Comparison of ENCODE assay signal across 8 mouse cellular contexts in genomic region chr12:107975897-107976570, GRCm38 (mm10). TPM values are rescaled to one million over a fixed set of nuclear protein-coding genes. Genes with fewer than 3 reads are reported as not detected.
DNase-seq lines count a peak whose midpoint lies in the region; ATAC-seq lines count a peak whose summit lies in the region.

No protein-coding gene starts in this region.

- ATAC-seq in heart, embryonic 12.5 days (ENCODE audit: insufficient number of reproducible peaks, low FRiP score): no peak
- ATAC-seq in forebrain, embryonic 12.5 days (ENCODE audit: low FRiP score): no peak
- ATAC-seq in limb, embryonic 12.5 days (ENCODE audit: insufficient number of reproducible peaks, insufficient read depth, low FRiP score, low TSS enrichment, low read depth): no peak

- H3K9me3 ChIP-seq in heart, embryonic 12.5 days (replicated peaks): no peaks in the 10 kb centered on the region
- no peaks in the 10 kb centered on the region for H3K9me3 ChIP-seq in forebrain, embryonic 12.5 days
- H3K9me3 ChIP-seq in limb, embryonic 12.5 days: no peaks in the 10 kb centered on the region

- no peak overlapping the region for H3K27ac ChIP-seq in heart, embryonic 12.5 days (ENCODE audit: poor library complexity, severe bottlenecking)
- peak overlapping the region; percentile 79 for H3K27ac ChIP-seq in forebrain, embryonic 12.5 days
- H3K27ac ChIP-seq in limb, embryonic 12.5 days: 0 out of 2 replicates have a peak overlapping the region, but pooled peaks have one; percentile 23

- peaks cover 79% of the 10 kb centered on the region for H3K4me1 ChIP-seq in heart, embryonic 12.5 days (replicated peaks)
- peaks cover 99% of the 10 kb centered on the region for H3K4me1 ChIP-seq in forebrain, embryonic 12.5 days
- peaks cover 97% of the 10 kb centered on the region for H3K4me1 ChIP-seq in limb, embryonic 12.5 days (replicated peaks)

- peaks cover 3% of the 10 kb centered on the region; the same call in 1 of the 2 replicates for H3K27me3 ChIP-seq in heart, embryonic 12.5 days (replicated peaks)
- H3K27me3 ChIP-seq in forebrain, embryonic 12.5 days: peaks cover 3% of the 10 kb centered on the region; the same call in 1 of the 2 replicates
- peaks cover 3% of the 10 kb centered on the region; the same call in 1 of the 2 replicates for H3K27me3 ChIP-seq in limb, embryonic 12.5 days

- H3K4me2 ChIP-seq in heart, embryonic 12.5 days: peak overlapping the region; percentile 84
- peak overlapping the region; percentile 67 for H3K4me2 ChIP-seq in forebrain, embryonic 12.5 days
- peak overlapping the region; percentile 77 for H3K4me2 ChIP-seq in limb, embryonic 12.5 days

- H3K4me3 ChIP-seq in heart, embryonic 12.5 days: peak overlapping the region; percentile 13; the same call in 1 of the 2 replicates
- H3K4me3 ChIP-seq in forebrain, embryonic 12.5 days (replicated peaks): peak overlapping the region; percentile 24
- H3K4me3 ChIP-seq in limb, embryonic 12.5 days (replicated peaks): peak overlapping the region; percentile 21

- no peak for DNase-seq in heart, adult 9 months (ENCODE audit: low spot score in 2 of 2)
- peak; percentile 68 for DNase-seq in CD4-positive helper T cell, adult 2 months (ENCODE audit: low read depth, low spot score)
- no peak for DNase-seq in adrenal gland, postnatal 36 days
- DNase-seq in urinary bladder, postnatal 25 days (ENCODE audit: low spot score): no peak
- no peak for DNase-seq in thymus, postnatal 10 days (ENCODE audit: low spot score in 2 of 2)

- H3K36me3 ChIP-seq in heart, embryonic 12.5 days: no peaks in the 10 kb centered on the region
- no peaks in the 10 kb centered on the region; the same call in 1 of the 2 replicates for H3K36me3 ChIP-seq in forebrain, embryonic 12.5 days (replicated peaks)
- no peaks in the 10 kb centered on the region for H3K36me3 ChIP-seq in limb, embryonic 12.5 days

- peak overlapping the region; percentile 47; the same call in 1 of the 2 replicates for H3K9ac ChIP-seq in heart, embryonic 12.5 days
- H3K9ac ChIP-seq in forebrain, embryonic 12.5 days: peak overlapping the region; percentile 48
- H3K9ac ChIP-seq in limb, embryonic 12.5 days (replicated peaks): peak overlapping the region; percentile 47; the same call in 1 of the 2 replicates

- 39% methylated on average over 14 of the region's 14 CpGs for WGBS in heart, embryonic 12.5 days
- WGBS in forebrain, embryonic 12.5 days: 8% methylated on average over 14 of the region's 14 CpGs
- WGBS in limb, embryonic 12.5 days: 19% methylated on average over 14 of the region's 14 CpGs

RNA-seq across cellular contexts. Expression of gene Bcl11b, which starts 27.4 kb away (rescaled TPM):
- 4.9 and 5.0 TPM in 2 replicates for polyA plus RNA-seq in heart, embryonic 12.5 days (2016; fragmentation: Nextera tagmentation; extraction: Ambion mirVana)
- 46.0 and 54.4 TPM in 2 replicates for polyA plus RNA-seq in forebrain, embryonic 12.5 days (2016; fragmentation: Nextera tagmentation; extraction: Ambion mirVana)
- polyA plus RNA-seq in limb, embryonic 12.5 days (2016; fragmentation: Nextera tagmentation; extraction: Ambion mirVana): 19.6 and 19.9 TPM in 2 replicates
- under 1 TPM; 0.07 to 0.50 TPM for total RNA-seq in adrenal gland, postnatal 36 days (2021)
